Mouse (Mus musculus) heart, postnatal 0 days (tissue): ENCODE measurements at regions not wholly inside any gene's neighbourhood (a gene's known extent, or its start where the extent isn't known, plus 50 kb on each side); places are given as distances from the start of the nearest gene placed in this dataset.

Experiments
- CTCF ChIP-seq: IDR thresholded peaks from 2 replicates; pipeline ENCODE4 v1.5.1; 2016; ENCODE audit warnings: antibody characterized with exemption, control low read depth, low read depth
- EP300 ChIP-seq: IDR thresholded peaks from 2 replicates; pipeline ENCODE4 v1.6.1; 2016; ENCODE audit warnings: antibody characterized with exemption, low read depth

DNA sequence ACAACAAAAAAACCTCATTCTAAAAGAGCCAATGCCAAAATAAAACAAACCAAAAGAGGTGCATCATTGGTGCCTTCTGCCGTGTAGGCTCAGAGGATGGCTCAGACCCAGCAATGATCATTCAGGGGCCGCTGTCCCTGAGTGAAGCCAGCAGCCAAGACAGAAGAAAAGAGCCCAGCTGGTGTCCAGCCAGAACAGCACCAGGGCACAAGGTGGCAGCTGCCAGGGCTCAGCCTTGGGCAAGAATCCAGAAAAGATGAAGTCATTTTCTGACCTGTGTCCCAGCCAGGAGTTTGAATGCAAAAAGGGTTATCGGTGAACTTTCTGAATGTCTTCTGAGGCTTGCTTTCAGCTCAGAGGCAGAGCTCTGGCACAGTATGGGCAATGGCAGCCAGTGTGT is 104.8 kb upstream of the Spata13 start:
- 0 out of 2 replicates have a peak, but pooled peaks have one; percentile 3 for TF ChIP-seq CTCF
- no peak for TF ChIP-seq EP300
